Mouse (Mus musculus) embryonic fibroblast, embryonic 13.5 days (primary cell): ENCODE measurements around the gene Ubash3b.

ENCODE experiments used
- CTCF ChIP-seq: IDR thresholded peaks from 2 replicates; pipeline ENCODE4 v1.5.1; 2011; ENCODE audit warnings: mild to moderate bottlenecking, control low read depth, low read length, moderate library complexity, borderline replicate concordance; ENCODE audit not compliant: insufficient read depth
- POLR2A ChIP-seq: IDR thresholded peaks from 2 replicates; pipeline ENCODE4 v1.6.1; 2011; ENCODE audit warnings: low read depth, mild to moderate bottlenecking, control low read depth, low read length, moderate library complexity

- no peak for TF ChIP-seq CTCF
- TF ChIP-seq POLR2A = no peak
Observed at GRCm38 (mm10) chr9:41185331-41185730, 23.8 kb upstream of the Ubash3b start.
